Mouse (Mus musculus) fat pad, adult 2 months (tissue): ENCODE data around the gene Kat6b.
"Not testable (repeated sequence)": the region's sequence is repeated elsewhere in the genome, so short reads cannot be mapped to it uniquely, and the experiment has no call there.

Experiments used
- DNase-seq: peaks from one replicate; pipeline ENCODE4 v3.0.0-alpha.2; 2011; ENCODE audit warnings: low read depth, low spot score; ENCODE audit errors: extremely low read depth

The Kat6b gene

DNA sequence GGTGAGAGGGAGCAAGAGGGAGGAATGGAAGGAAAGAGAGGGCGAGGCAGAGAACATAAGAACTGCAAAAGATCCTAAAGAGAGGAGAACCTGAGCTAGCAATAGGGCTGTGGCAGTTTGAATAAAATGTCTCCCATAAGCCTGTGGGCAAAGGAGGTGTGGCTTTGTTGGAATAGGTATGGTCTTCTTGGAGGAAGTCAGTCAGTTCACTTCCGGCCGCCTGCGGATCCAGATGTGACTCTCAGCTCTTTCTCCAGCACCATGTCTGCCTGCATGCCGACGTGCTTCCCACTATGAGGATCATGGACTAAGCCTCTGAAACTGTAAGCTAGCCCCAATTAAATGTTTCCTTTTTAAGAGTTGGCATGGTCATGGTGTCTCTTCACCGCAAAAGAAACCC is at the start of gene Kat6b:
Kat6b (plus strand) TSS at position 204 of the 400 bp plus-strand sequence.
- no peak for DNase-seq

DNA sequence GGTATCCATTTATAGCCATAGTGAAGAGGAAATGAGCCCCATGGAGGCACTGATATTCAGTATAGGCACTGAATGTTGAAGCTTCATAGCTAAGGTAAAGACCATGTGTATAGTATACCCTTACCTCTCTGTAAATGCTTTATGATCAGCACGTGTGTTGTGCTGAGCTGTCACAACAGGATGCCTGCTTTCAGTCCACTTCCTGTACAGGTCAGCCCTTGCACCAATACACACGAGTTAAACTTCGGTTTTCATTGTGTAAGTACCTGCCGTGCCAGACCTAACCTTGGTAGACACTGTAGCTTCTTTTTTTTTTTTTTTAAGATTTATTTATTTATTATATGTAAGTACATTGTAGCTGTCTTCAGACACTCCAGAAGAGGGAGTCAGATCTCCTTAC is 47.8 kb upstream of the Kat6b start:
- no peak for DNase-seq

DNA sequence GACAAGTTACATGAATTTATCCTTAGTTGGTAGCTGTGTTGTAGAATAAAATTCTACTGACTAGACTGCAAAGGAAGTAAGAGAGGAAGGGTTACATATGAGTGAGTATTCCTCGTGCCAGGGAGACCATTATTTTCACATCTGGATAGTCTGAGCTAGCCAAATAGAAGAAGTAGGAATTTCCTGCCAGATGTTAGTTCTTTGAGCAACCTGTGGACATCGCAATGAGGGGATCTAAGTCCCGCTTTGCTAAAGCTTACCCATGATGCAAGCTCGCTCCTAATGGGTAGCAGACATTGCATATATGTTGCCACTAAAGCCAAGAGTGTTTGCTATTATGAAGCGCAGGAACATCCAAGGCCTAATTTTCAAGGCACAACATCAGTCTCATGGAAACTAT is 47.2 kb upstream of the Kat6b start:
- no peak for DNase-seq

DNA sequence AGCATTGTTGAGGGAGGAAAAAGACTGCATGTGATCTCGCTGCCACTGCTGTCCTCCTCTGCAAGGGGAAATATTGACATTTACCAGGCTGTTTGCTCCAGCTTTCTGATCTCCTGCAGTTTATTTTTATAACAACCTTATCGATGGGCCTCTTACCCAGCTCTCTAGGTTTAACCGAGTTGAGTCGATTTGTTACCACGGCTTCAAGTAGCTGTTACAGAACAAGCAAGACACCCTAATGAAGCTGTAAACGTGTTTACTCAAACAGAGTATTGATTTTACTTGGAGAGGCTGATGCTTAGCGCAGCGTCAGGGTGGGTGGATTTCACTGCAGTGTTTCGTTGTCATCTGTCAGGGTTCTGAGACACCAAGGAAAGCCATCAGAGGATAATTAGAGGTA is 46.5 kb upstream of the Kat6b start:
- DNase-seq = no peak

DNA sequence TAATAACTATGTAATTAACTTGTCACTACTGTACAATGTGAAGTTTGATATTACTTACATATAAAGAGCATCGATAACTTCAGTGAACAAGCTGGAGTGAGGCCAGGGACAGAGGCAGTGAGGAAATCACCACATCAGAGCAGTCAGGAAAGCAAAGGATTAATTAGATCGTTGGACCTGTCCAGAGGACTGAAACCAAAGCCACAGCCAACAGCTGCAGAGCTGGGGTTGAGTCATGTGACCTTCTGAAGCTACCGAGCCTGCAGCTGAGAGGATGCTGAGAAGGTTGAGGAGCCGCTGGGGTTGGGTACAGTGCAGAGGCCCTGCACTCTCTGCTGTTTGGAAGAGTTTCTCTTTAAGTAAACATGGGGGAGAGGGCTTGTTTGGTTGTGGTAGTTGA is 41.4 kb upstream of the Kat6b start:
- DNase-seq = no peak

- no peak for DNase-seq
Measured at GRCm38 (mm10) chr14:21440526-21440925, 40.7 kb upstream of the Kat6b start.

DNA sequence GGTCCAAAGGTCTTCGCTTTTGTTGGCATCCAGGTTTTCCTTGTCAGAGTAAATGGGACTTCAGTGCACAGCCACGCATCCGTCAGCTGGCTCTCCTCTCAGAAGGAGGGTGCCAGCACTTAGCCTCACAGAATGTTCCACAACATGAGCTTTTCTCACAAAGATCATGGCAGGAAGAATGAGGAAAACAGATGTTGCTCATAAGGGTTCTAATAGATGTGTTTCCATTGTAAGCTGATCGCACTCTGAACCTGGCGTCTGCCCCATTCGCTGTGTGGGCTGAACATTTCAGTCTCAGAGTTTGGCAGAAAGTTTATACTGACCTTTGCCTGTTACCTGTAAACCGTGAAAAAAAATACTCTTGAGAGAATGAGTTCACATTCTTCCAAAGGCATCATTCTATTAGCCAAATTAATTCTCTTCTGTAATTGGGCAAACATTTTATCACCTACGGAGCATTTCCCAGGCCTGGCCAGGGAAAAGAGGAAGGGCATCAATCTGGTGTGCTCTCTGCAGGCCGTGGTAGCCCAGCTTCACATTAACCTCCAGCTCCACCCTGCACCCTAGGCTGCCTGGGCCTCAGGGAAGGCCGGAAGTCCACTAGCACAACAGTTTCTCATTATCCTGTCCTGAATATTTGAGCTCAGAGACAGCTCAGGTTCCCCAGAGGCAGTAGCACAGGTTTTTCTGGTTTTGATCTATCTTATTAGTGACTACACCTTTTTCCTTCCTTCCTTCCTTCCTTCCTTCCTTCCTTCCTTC is 39.3 kb upstream of the Kat6b start:
- DNase-seq = no peak

DNA sequence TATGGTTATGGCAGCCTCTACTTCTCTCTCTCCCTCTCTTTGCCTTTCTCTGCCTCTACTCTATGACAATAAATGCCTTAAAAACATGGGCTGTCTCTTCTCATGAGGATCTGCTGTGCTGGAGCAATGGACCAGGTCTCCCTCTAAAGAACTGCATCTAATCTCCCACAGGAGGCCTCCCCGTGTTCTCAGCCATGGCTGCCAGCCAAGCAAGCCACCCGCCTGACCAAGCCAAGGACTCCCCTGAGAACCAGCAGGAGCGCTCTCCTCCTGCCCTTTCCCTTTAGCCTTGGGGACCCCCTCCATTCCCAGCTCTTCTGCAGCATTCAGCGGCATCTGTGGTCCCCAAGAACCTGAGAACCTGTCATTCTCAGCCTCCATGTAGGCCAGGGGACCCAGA is 28.7 kb upstream of the Kat6b start:
- DNase-seq = no peak

DNA sequence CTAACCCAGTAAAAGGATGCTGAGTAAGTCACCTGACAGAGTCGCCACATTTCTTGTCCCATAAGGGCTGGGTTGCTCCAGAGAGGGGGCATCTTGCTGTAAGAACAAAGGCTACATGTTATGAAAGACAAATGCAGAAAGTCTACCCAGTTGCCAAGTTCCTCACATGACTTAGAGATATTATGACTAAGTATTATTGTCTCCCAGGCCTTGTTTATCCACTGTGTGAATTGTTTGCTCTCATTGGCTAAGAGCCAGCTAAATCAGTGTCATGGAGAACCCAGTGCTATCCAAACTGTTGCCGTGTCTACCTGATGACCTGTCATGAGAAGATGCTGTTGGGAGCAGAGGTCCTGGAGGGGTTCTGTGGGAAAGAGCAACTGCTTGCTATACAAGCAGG is 27.3 kb upstream of the Kat6b start:
- no peak for DNase-seq

GRCm38 (mm10) chr14:21455654-21456350 is 25.4 kb upstream of the Kat6b start:
- no peak for DNase-seq

- no peak for DNase-seq
Measured at GRCm38 (mm10) chr14:21456526-21456925, 24.7 kb upstream of the Kat6b start.

- DNase-seq = no peak
Measured at GRCm38 (mm10) chr14:21457876-21458275, 23.4 kb upstream of the Kat6b start.

DNA sequence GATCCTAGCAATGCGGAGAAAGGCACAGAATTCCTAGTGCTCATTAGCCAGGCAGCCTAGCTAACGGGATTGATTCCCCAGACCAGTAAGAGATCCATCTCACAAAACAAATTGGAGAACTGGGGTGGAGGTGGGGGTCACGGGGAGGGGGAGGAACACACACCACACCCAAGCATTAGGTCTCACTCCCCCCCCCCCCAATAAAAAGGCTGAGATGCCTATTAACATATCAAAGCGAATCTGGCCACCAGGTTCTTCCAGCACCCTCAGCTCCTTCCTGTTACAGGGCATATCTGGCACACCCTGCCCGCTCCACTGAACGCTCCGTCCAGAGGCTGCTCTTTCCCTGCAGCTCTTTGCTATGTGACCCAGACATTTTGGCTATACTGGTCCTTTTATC is 22.5 kb upstream of the Kat6b start:
- no peak for DNase-seq

- no peak for DNase-seq
Measured at GRCm38 (mm10) chr14:21459163-21459562, 22.1 kb upstream of the Kat6b start.

GRCm38 (mm10) chr14:21462398-21462797 is 18.8 kb upstream of the Kat6b start:
- no peak for DNase-seq

DNA sequence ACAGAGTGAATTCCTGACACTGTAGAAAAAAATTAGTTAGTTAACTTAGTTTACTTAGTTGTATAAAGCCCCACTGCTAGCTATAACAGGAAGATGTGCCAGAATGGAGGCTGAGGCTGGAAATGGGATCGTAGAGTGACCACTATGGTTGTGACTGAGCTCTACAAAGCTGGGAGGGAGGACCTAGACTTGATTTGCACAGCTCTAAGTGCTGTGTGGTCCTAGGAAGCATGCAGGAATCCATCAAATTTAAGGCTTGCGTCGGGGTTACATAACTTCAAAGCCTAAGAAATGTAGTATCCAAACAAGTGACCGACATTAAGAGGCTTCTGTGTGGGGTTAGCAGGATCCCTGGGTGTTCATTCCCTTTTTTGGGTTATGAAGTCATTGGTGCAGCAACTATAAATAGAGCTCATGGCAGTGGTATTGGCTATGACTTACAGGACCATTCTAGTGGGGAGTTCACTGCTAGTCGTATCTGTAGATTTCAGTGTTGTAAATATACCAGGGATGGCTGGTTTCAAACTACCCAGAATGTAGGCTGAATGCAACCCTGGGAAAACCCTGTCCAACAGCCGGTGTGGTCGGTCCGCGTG is 18.0 kb upstream of the Kat6b start:
- no peak for DNase-seq

GRCm38 (mm10) chr14:21470386-21470785 is 10.8 kb upstream of the Kat6b start:
- no peak for DNase-seq

DNA sequence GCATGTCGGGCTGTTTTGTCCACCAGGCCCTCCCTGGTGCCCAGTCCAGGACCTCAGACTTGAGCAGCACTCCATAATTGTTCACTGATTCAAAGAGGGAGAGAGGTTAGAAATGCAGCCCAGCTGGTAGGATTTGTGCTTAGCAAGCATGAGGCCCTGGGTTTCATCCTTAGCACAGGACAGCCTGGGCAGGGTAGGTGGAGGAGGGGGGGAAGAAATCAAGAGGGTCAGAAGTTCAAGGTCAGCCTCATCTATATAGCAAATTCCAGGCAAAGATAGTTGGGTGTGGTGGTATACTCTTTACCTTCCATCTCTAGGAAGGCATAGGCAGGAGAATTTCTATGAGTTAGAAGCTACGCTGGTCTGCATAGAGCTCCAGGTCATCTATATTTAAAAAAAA is 9.3 kb upstream of the Kat6b start:
- DNase-seq = no peak

DNA sequence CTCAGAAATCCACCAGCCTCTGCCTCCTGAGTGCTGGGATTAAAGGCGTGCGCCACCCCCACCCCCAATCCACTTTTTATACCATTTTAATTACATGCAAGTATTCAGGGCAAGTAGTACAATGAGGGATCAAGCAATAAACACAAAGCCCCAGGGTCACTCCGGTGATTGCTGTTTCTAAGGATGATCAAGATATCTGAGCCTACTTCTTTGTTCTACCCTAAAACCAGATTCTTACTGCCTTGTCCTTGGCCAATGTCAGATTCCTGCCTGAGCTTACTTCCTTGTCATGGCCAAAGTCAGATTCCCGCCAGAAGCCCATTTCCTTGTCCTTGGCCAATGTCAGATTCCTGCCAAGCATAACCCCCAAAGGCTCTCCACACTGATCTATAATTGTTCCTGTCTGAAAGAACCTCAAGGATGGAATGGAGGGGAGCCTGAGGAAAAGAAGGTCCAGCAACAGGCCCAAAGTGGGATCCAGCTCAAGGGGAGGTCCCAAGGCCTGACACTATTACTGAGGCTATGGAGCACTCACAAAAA is 6.6 kb upstream of the Kat6b start:
- DNase-seq = not testable (repeated sequence)

DNA sequence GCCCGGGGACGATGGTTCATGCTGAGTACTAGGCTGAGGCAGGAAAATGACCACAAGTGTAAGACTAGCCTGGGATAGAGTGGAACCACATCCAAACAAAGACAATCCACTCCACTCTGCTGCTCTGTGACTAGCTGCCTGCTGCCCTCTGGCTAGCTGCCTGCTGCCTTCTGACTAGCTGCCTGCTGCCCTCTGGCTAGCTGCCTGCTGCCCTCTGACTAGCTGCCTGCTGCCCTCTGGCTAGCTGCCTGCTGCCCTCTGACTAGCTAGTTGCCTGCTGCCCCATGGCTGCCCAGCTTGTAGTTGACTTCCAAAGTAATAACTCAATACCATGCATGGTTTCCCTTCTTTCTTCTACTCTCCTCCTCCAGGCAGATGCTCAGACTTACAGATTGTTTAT is 4.1 kb upstream of the Kat6b start:
- no peak for DNase-seq

GRCm38 (mm10) chr14:21479566-21479965 is 1.7 kb upstream of the Kat6b start:
- DNase-seq = no peak

DNA sequence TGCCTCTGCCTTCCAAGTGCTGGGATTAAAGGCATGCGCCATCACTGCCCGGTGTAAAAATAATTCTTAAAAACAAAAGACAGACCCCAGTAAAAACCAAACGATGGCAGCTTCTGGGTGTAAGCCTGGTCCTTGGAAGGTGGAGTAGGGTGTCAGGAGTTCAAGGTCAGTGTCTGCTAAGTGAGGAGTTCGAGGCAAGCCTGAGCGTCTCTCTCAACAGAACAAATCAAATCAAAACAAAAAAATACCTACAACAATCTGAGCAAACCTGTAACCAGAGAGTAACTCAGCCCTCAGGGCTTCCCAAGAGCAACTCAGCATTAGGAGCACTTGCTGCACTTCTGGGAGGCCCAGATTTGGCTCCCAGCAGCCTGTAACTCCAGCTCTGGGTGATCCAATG is 1.0 kb upstream of the Kat6b start:
- no peak for DNase-seq
